In the genomic region with DNA sequence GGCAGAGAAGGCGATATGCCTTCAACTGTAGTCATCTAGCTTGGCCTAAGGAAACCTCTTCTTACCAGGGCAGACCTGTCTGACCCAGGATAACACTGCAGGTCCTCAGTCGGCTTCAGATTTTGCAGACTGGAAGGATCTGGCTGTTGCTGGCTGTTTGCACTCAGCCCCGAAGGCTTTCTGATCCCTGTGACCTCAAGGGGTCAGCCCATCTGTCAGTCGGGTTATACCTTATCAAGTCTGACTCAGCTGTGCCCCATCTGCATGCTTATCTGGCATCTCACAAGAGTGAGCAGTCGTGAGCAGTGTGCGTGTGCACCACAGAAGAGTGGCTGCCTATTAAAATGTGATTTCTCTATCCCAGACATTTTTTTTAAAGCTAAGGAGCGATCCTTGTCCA, we compare ENCODE assay signal across 17 mouse cellular contexts. TPM values are rescaled to one million over a fixed set of nuclear protein-coding genes. Genes with fewer than 3 reads are reported as not detected.
DNase-seq lines count a peak whose midpoint lies in the region; ATAC-seq and TF ChIP-seq lines count a peak whose summit lies in the region.
"Had no signal": no experiment of that assay in that cellular context is flagged by ENCODE, and none has a peak within 500 bp of the region (broad histone marks: within the 10 kb centered on the region; RNA-seq: fewer than 3 reads in every experiment).

No protein-coding gene starts in this region.

- no peaks in the 10 kb centered on the region for H3K27me3 ChIP-seq in hindbrain, embryonic 11.5 days (ENCODE audit: control insufficient read depth, insufficient read depth, low read length)
- H3K27me3 ChIP-seq in hindbrain, postnatal 0 days (ENCODE audit: insufficient read depth, low read length): no peaks in the 10 kb centered on the region
- no peaks in the 10 kb centered on the region for H3K27me3 ChIP-seq in intestine, embryonic 15.5 days (replicated peaks)
- no peaks in the 10 kb centered on the region for H3K27me3 ChIP-seq in liver, embryonic 16.5 days (ENCODE audit: control insufficient read depth, insufficient read depth, low read depth, low read length)
- no peaks in the 10 kb centered on the region; the same call in 1 of the 2 replicates for H3K27me3 ChIP-seq in kidney, adult 2 months (replicated peaks; ENCODE audit: control insufficient read depth, insufficient read depth, low read length)
- no peaks in the 10 kb centered on the region for H3K27me3 ChIP-seq in forebrain, postnatal 0 days (ENCODE audit: insufficient read depth, low read length)
- H3K27me3 ChIP-seq: embryonic facial prominence, embryonic 15.5 days; forebrain, embryonic 12.5 days; heart, embryonic 15.5 days; hindbrain, embryonic 15.5 days; kidney, embryonic 15.5 days had no signal

- no peak overlapping the region for H3K4me3 ChIP-seq in hindbrain, embryonic 11.5 days (ENCODE audit: low read depth, low read length)
- no peak overlapping the region for H3K4me3 ChIP-seq in hindbrain, postnatal 0 days (ENCODE audit: low read length)
- H3K4me3 ChIP-seq in intestine, embryonic 15.5 days (replicated peaks): no peak overlapping the region
- no peak overlapping the region for H3K4me3 ChIP-seq in liver, embryonic 16.5 days (ENCODE audit: low read depth, low read length)
- H3K4me3 ChIP-seq in kidney, adult 2 months (ENCODE audit: insufficient read depth, low read depth, low read length): no peak overlapping the region
- no peak overlapping the region for H3K4me3 ChIP-seq in forebrain, postnatal 0 days (ENCODE audit: low read depth, low read length)
- H3K4me3 ChIP-seq: embryonic facial prominence, embryonic 15.5 days; forebrain, embryonic 12.5 days; heart, embryonic 15.5 days; hindbrain, embryonic 15.5 days; kidney, embryonic 15.5 days; myocyte had no signal

- H3K4me2 ChIP-seq in hindbrain, embryonic 11.5 days (replicated peaks; ENCODE audit: low read depth, low read length): no peak overlapping the region
- no peak overlapping the region for H3K4me2 ChIP-seq in hindbrain, postnatal 0 days (ENCODE audit: low read depth, low read length)
- no peak overlapping the region for H3K4me2 ChIP-seq in intestine, embryonic 15.5 days (replicated peaks)
- H3K4me2 ChIP-seq in liver, embryonic 16.5 days (ENCODE audit: low read depth, low read length): no peak overlapping the region
- no peak overlapping the region for H3K4me2 ChIP-seq in forebrain, postnatal 0 days (ENCODE audit: low read depth)
- H3K4me2 ChIP-seq: embryonic facial prominence, embryonic 15.5 days; forebrain, embryonic 12.5 days; heart, embryonic 15.5 days; hindbrain, embryonic 15.5 days; kidney, embryonic 15.5 days had no signal

- H3K27ac ChIP-seq in hindbrain, embryonic 11.5 days (ENCODE audit: low read depth, low read length): no peak overlapping the region
- H3K27ac ChIP-seq in hindbrain, postnatal 0 days: no peak overlapping the region
- H3K27ac ChIP-seq in intestine, embryonic 15.5 days: no peak overlapping the region
- no peak overlapping the region for H3K27ac ChIP-seq in liver, embryonic 16.5 days (ENCODE audit: low read length)
- no peak overlapping the region for H3K27ac ChIP-seq in kidney, adult 2 months (ENCODE audit: insufficient read depth, low read depth, low read length)
- H3K27ac ChIP-seq in forebrain, postnatal 0 days (ENCODE audit: low read depth, low read length): no peak overlapping the region
- H3K27ac ChIP-seq: embryonic facial prominence, embryonic 15.5 days; forebrain, embryonic 12.5 days; heart, embryonic 15.5 days; hindbrain, embryonic 15.5 days; kidney, embryonic 15.5 days had no signal

- no peak overlapping the region for H3K9ac ChIP-seq in hindbrain, embryonic 11.5 days (ENCODE audit: low read depth, low read length)
- H3K9ac ChIP-seq in hindbrain, postnatal 0 days (replicated peaks; ENCODE audit: low read length): no peak overlapping the region
- no peak overlapping the region for H3K9ac ChIP-seq in intestine, embryonic 15.5 days
- H3K9ac ChIP-seq in liver, embryonic 16.5 days (ENCODE audit: low read depth, low read length): no peak overlapping the region
- H3K9ac ChIP-seq in forebrain, postnatal 0 days: no peak overlapping the region
- H3K9ac ChIP-seq: embryonic facial prominence, embryonic 15.5 days; forebrain, embryonic 12.5 days; heart, embryonic 15.5 days; hindbrain, embryonic 15.5 days; kidney, embryonic 15.5 days had no signal

- no peak for TF ChIP-seq POLR2A in kidney, adult 2 months (IDR thresholded peaks at IDR 0.05; ENCODE audit: low read depth, low read length)

- no peaks in the 10 kb centered on the region for H3K36me3 ChIP-seq in hindbrain, embryonic 11.5 days (ENCODE audit: control insufficient read depth, insufficient read depth, low read length)
- peaks cover 19% of the 10 kb centered on the region; the same call in 1 of the 2 replicates for H3K36me3 ChIP-seq in hindbrain, postnatal 0 days (ENCODE audit: insufficient read depth, low read length)
- no peaks in the 10 kb centered on the region for H3K36me3 ChIP-seq in intestine, embryonic 15.5 days
- no peaks in the 10 kb centered on the region for H3K36me3 ChIP-seq in liver, embryonic 16.5 days (ENCODE audit: control insufficient read depth, insufficient read depth)
- H3K36me3 ChIP-seq in kidney, adult 2 months (ENCODE audit: control insufficient read depth, insufficient read depth, low read length): peaks cover 17% of the 10 kb centered on the region
- peaks cover 43% of the 10 kb centered on the region for H3K36me3 ChIP-seq in forebrain, postnatal 0 days (ENCODE audit: insufficient read depth)

- no peak for TF ChIP-seq CTCF in hindbrain, postnatal 0 days (IDR thresholded peaks at IDR 0.05; ENCODE audit: low read depth)
- TF ChIP-seq CTCF in kidney, adult 2 months (conservative IDR thresholded peaks at IDR 0.05; ENCODE audit: insufficient read depth, insufficient read length, low read depth, low read length): no peak
- no peak for TF ChIP-seq CTCF in forebrain, postnatal 0 days (IDR thresholded peaks at IDR 0.05; ENCODE audit: low read depth)

- no peaks in the 10 kb centered on the region for H3K9me3 ChIP-seq in hindbrain, embryonic 11.5 days (ENCODE audit: control insufficient read depth, low read length)
- no peaks in the 10 kb centered on the region for H3K9me3 ChIP-seq in hindbrain, postnatal 0 days (ENCODE audit: low read length)
- no peaks in the 10 kb centered on the region for H3K9me3 ChIP-seq in intestine, embryonic 15.5 days
- no peaks in the 10 kb centered on the region for H3K9me3 ChIP-seq in liver, embryonic 16.5 days (replicated peaks; ENCODE audit: control insufficient read depth, low read length)
- no peaks in the 10 kb centered on the region for H3K9me3 ChIP-seq in forebrain, postnatal 0 days (ENCODE audit: low read length)
- H3K9me3 ChIP-seq: embryonic facial prominence, embryonic 15.5 days; forebrain, embryonic 12.5 days; heart, embryonic 15.5 days; hindbrain, embryonic 15.5 days; kidney, embryonic 15.5 days had no signal

- no peaks in the 10 kb centered on the region for H3K4me1 ChIP-seq in hindbrain, embryonic 11.5 days (replicated peaks; ENCODE audit: control insufficient read depth, insufficient read depth, low read length)
- H3K4me1 ChIP-seq in hindbrain, postnatal 0 days (ENCODE audit: insufficient read depth, low read length): no peaks in the 10 kb centered on the region
- H3K4me1 ChIP-seq in intestine, embryonic 15.5 days (replicated peaks): 0 out of 2 replicates have a peak, but pooled peaks cover 3% of the 10 kb centered on the region
- peaks cover 4% of the 10 kb centered on the region; the same call in 1 of the 2 replicates for H3K4me1 ChIP-seq in liver, embryonic 16.5 days (ENCODE audit: control insufficient read depth, low read depth, low read length)
- no peaks in the 10 kb centered on the region for H3K4me1 ChIP-seq in kidney, adult 2 months (ENCODE audit: control insufficient read depth, insufficient read depth, low read length)
- no peaks in the 10 kb centered on the region for H3K4me1 ChIP-seq in forebrain, postnatal 0 days (ENCODE audit: insufficient read depth)
- H3K4me1 ChIP-seq: forebrain, embryonic 12.5 days; hindbrain, embryonic 15.5 days; kidney, embryonic 15.5 days had no signal

- DNase-seq in hindbrain, embryonic 11.5 days (ENCODE audit: low spot score): peak; percentile 22
- no peak for DNase-seq in hindbrain, postnatal 0 days (ENCODE audit: low spot score)
- peak; percentile 36 for DNase-seq in c-Kit-positive CD71-positive TER-119-positive erythroid progenitor cells, embryonic 14.5 days (ENCODE audit: low spot score)
- DNase-seq in kidney, adult 2 months: no peak
- DNase-seq in forebrain, postnatal 0 days: no peak
- DNase-seq in spleen, adult 12 weeks (ENCODE audit: low spot score): no peak
- DNase-seq: B cell, adult 2 months; cerebellum, postnatal 14 days; right cerebral cortex, postnatal 25 days had no signal

- peak; percentile 54; the same call in 1 of the 2 replicates for ATAC-seq in hindbrain, embryonic 11.5 days (ENCODE audit: low FRiP score)
- no peak for ATAC-seq in hindbrain, postnatal 0 days
- ATAC-seq in intestine, embryonic 15.5 days: peak; percentile 80
- peak; percentile 61 for ATAC-seq in liver, embryonic 16.5 days (ENCODE audit: low read depth)
- no peak for ATAC-seq in forebrain, postnatal 0 days

- 51% methylated on average over 7 of the region's 7 CpGs for WGBS in hindbrain, embryonic 11.5 days
- 62% methylated on average over 7 of the region's 7 CpGs for WGBS in hindbrain, postnatal 0 days
- WGBS in intestine, embryonic 15.5 days: 34% methylated on average over 7 of the region's 7 CpGs
- 30% methylated on average over 7 of the region's 7 CpGs for WGBS in liver, embryonic 16.5 days (ENCODE audit: insufficient replicate concordance)
- 66% methylated on average over 7 of the region's 7 CpGs for WGBS in kidney, adult 2 months
- 75% methylated on average over 7 of the region's 7 CpGs for WGBS in forebrain, postnatal 0 days

RNA-seq across cellular contexts. Expression of gene Arpp19, which starts 13.3 kb away (rescaled TPM):
- polyA plus RNA-seq in hindbrain, embryonic 11.5 days (2014; fragmentation: Nextera tagmentation; extraction: Ambion mirVana): 298 and 314 TPM in 2 replicates
- total RNA-seq in hindbrain, postnatal 0 days (2014; rRNA removed): 92.5 and 106 TPM in 2 replicates
- polyA plus RNA-seq in hindbrain, postnatal 0 days (2015; fragmentation: Nextera tagmentation; extraction: Ambion mirVana): 204 and 209 TPM in 2 replicates
- 267 and 317 TPM in 2 replicates for polyA plus RNA-seq in intestine, embryonic 15.5 days (2015; fragmentation: Nextera tagmentation; extraction: Ambion mirVana)
- 109 and 121 TPM in 2 replicates for polyA plus RNA-seq in liver, embryonic 16.5 days (2015; fragmentation: Nextera tagmentation; extraction: Ambion mirVana)
- polyA plus RNA-seq in kidney, adult 2 months (2012; rRNA removed): 18.2 and 24.6 TPM in 2 replicates
- 109 and 111 TPM in 2 replicates for total RNA-seq in forebrain, postnatal 0 days (2014; rRNA removed)
- 213 and 233 TPM in 2 replicates for polyA plus RNA-seq in forebrain, postnatal 0 days (2015; fragmentation: Nextera tagmentation; extraction: Ambion mirVana)

RNA-seq across cellular contexts. Expression of gene Myo5a, which starts 46.7 kb away (rescaled TPM):
- polyA plus RNA-seq in hindbrain, embryonic 11.5 days (2014; fragmentation: Nextera tagmentation; extraction: Ambion mirVana): 33.8 and 38.7 TPM in 2 replicates
- 110 and 122 TPM in 2 replicates for total RNA-seq in hindbrain, postnatal 0 days (2014; rRNA removed)
- 39.2 and 42.1 TPM in 2 replicates for polyA plus RNA-seq in hindbrain, postnatal 0 days (2015; fragmentation: Nextera tagmentation; extraction: Ambion mirVana)
- 7.6 and 7.9 TPM in 2 replicates for polyA plus RNA-seq in intestine, embryonic 15.5 days (2015; fragmentation: Nextera tagmentation; extraction: Ambion mirVana)
- polyA plus RNA-seq in liver, embryonic 16.5 days (2015; fragmentation: Nextera tagmentation; extraction: Ambion mirVana): 1.4 and 1.6 TPM in 2 replicates
- 14.0 and 19.8 TPM in 2 replicates for polyA plus RNA-seq in kidney, adult 2 months (2012; rRNA removed)
- total RNA-seq in forebrain, postnatal 0 days (2014; rRNA removed): 146 and 166 TPM in 2 replicates
- polyA plus RNA-seq in forebrain, postnatal 0 days (2015; fragmentation: Nextera tagmentation; extraction: Ambion mirVana): 18.0 and 34.9 TPM in 2 replicates

Comparison
In these comparisons a context has a peak if more than half of its experiments do, and no peak if none do; other contexts are left out.
1. ATAC-seq: peak in hindbrain, embryonic 11.5 days (single experiment), intestine, embryonic 15.5 days (single experiment) and liver, embryonic 16.5 days (single experiment); none in hindbrain, postnatal 0 days (single experiment) and forebrain, postnatal 0 days (single experiment).
2. DNase-seq: peak in hindbrain, embryonic 11.5 days (single experiment) and c-Kit-positive CD71-positive TER-119-positive erythroid progenitor cells, embryonic 14.5 days (single experiment); none in hindbrain, postnatal 0 days (single experiment), kidney, adult 2 months (single experiment), forebrain, postnatal 0 days (single experiment) and spleen, adult 12 weeks (single experiment).